Mouse (Mus musculus): ENCODE data around the gene Bcan. TPM values are rescaled to one million over a fixed set of nuclear protein-coding genes. Genes with fewer than 3 reads are reported as not detected.

Bcan gene
- total RNA-seq, 4 experiments from 2014 or later, result 0.15 TPM; not detected in 3

GRCm38 (mm10) chr3:87947056-87947810 lies 52.8 kb downstream of the Bcan start:
- DNase-seq (ENCODE audit: low spot score in 2 of 2), result no peak

GRCm38 (mm10) chr3:87946541-87946860 lies 53.5 kb downstream of the Bcan start:
- no peak for DNase-seq (ENCODE audit: low spot score in 2 of 2)

- no peak for DNase-seq (ENCODE audit: low spot score in 2 of 2)
Measured at GRCm38 (mm10) chr3:87945781-87946540, 54.1 kb downstream of the Bcan start.

GRCm38 (mm10) chr3:87944838-87945600 lies 55.0 kb downstream of the Bcan start:
- DNase-seq (ENCODE audit: low spot score in 2 of 2), result no peak

GRCm38 (mm10) chr3:87943586-87943985 lies 56.4 kb downstream of the Bcan start:
- DNase-seq (ENCODE audit: low spot score in 2 of 2), result no peak

- no peak for DNase-seq (ENCODE audit: low spot score in 2 of 2)
Measured at GRCm38 (mm10) chr3:87942471-87942870, 57.6 kb downstream of the Bcan start.

GRCm38 (mm10) chr3:87940611-87941010 lies 59.4 kb downstream of the Bcan start:
- no peak for DNase-seq (ENCODE audit: low spot score in 2 of 2)

Other genes starting within 250 kb of the Bcan start
- not detected for gene Ntrk1, start 205.1 kb downstream of the Bcan start, total RNA-seq (2022)
- gene Insrr, start 203.3 kb downstream of the Bcan start, total RNA-seq (2022), result not detected
- 1 to 10 TPM; 3.2 to 7.1 (median 5.1) TPM for gene Pear1, start 175.9 kb downstream of the Bcan start, total RNA-seq (2022)
- not detected for gene Sh2d2a, start 153.5 kb downstream of the Bcan start, total RNA-seq (2022)
- 10 to 100 TPM; 48.6 to 53.0 (median 52.0) TPM for gene Prcc, start 114.6 kb downstream of the Bcan start, total RNA-seq (2022)
- gene Hdgf, start 93.9 kb downstream of the Bcan start, total RNA-seq (2022), result 100 to 1,000 TPM; 243 to 264 (median 254) TPM
- gene Mrpl24, start 80.7 kb downstream of the Bcan start, total RNA-seq (2022), result 10 to 100 TPM; 40.9 to 48.1 (median 45.8) TPM
- 1 to 10 TPM; 5.8 to 7.6 (median 7.2) TPM for gene Isg20l2, start 69.9 kb downstream of the Bcan start, total RNA-seq (2022)
- 1 to 10 TPM; 2.4 to 4.1 (median 3.5) TPM for gene Rrnad1, start 69.5 kb downstream of the Bcan start, total RNA-seq (2022)
- gene Crabp2, start 51.6 kb downstream of the Bcan start, total RNA-seq (2022), result not detected
- 10 to 100 TPM in 2 of 4 experiments, 1 to 10 TPM in 2; 8.7 to 18.0 (median 12.0) TPM for gene Nes, start 29.2 kb downstream of the Bcan start, total RNA-seq (2022)
- gene Hapln2, start 27.4 kb upstream of the Bcan start, total RNA-seq (2022), result under 1 TPM in 1 of 4 experiments, not detected in 3; 0.11 TPM
- 10 to 100 TPM; 24.2 to 30.2 (median 25.5) TPM for gene Gpatch4, start 42.9 kb upstream of the Bcan start, total RNA-seq (2022)
- gene Naxe, start 58.3 kb upstream of the Bcan start, total RNA-seq (2022), result 10 to 100 TPM; 49.1 to 56.1 (median 50.4) TPM
- gene Ttc24, start 78.1 kb upstream of the Bcan start, total RNA-seq (2022), result not detected
- under 1 TPM; 0.08 to 0.39 (median 0.12) TPM for gene Iqgap3, start 81.7 kb upstream of the Bcan start, total RNA-seq (2022)
- gene Mef2d, start 142.1 kb upstream of the Bcan start, total RNA-seq (2022), result 100 to 1,000 TPM; 164 to 186 (median 172) TPM